Mouse (Mus musculus) thymus, postnatal 4 days (tissue): ENCODE measurements at regions not wholly inside any gene's neighbourhood (a gene's known extent, or its start where the extent isn't known, plus 50 kb on each side); places are given as distances from the start of the nearest gene placed in this dataset.

Source experiments
- DNase-seq: peaks from one replicate; pipeline ENCODE4 v3.0.0; 2021

DNA sequence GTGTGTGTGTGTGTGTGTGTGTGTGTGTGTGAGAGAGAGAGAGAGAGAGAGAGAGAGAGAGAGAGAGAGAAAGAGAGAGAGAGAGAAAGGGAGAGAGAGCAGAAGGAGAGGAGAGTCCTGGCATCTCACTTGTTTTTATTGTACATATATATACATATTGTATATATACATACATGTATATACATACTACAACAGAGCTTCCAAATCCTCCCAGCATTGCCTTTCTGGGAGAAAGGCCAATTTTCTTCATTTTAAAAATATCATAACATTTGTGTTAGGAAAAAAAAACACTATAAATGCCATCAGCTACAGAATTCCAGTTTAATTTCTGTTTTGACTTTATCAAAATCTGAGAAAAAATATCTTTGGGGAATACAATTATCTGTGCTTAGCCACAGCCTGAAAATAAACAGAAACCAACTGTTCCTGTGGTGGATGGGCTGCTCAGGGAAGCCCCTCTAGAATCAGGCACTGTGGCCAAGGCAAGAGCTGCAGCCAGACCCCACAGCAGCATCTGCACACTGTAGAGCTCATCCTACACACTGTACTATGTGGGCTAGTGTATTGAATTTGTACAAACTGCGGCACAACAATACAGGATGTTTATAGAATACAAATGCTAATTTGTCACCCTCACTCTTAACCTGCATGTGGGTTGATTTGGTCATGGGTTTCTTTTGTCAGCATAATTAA, 64.6 kb upstream of the Mgmt start:
- DNase-seq: no peak

DNA sequence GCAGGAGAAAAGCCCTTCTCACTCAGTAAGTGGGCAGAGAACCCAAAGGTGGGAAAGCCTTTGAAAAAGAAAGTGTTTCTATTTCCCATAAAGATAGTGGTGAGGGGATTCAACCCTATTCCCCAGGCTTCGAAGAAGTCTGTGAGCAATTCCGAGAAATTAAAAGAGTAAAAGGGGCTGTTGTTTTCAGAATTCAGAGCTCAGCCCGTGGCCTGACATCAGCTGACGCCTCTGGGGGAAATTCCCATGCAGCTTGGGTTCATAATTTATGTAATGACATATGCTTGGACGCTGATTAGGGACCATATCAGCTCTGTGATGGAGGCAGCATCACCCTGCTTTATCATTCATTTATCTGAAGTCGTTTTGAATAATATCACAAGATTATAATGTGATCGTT, 62.0 kb upstream of the Mgmt start:
- no peak for DNase-seq

- no peak for DNase-seq
Measured at GRCm38 (mm10) chr7:136838971-136839370, 55.4 kb upstream of the Mgmt start.

DNA sequence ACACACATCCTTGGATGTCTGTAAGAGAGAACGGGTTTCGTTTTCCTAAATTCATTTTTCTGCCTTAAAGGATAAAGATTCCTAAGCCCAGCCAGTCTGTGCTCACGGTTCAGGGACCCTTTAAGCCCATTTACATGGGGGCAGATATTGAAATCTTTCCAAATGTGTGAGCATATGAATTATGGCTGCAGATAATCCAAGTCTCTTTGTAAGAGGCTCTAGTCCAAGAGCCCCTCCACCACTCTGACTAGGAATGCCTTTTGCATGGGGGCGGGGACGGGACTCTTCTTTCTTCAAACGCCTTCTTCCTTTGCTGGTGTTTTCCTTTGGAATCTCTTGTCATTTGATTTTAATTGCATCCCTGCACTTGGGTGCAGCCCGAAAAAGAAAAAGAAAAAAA, 54.2 kb upstream of the Mgmt start:
- no peak for DNase-seq

DNA sequence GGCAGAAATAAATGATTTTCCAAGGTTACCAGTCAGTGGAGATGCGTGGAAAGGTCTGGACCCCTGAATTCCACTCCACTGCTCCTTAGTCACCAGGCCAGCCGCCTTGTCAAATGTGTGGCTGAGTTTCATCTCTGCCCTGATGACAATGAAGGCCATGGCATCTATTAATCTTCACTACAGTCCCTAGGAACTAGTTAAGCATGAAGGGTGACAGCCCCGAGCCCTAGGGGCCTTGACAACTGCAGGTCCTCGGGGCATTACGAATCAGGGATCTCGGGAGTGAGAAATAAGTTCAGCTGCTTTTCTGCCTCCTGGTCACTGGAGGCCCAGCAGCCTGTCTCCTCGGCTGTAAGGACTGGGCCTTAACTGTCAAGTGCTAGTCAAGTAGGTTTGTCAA, 51.7 kb upstream of the Mgmt start:
- no peak for DNase-seq

DNA sequence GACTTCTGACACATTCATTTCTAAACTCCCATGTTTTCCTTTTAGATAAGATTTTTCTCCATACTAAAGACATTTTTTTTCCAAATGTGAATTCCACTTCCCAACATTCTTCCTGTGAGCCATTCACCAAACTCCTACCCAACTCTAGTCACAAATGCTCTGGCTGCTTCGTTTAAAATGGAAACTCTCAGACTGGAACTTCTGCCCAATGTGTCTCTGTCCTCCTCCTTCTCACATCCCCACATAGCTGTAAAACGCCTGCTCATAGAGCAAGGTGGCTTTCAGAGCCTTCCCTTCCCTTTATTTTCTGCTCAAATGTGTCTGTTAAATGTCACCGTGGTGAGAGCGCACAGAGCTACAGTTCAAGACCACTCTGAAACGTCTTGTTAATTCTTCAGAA, 50.1 kb upstream of the Mgmt start:
- DNase-seq: no peak
